Mouse (Mus musculus) mesoderm, embryonic 11.5 days (tissue): ENCODE results near the gene Ddi2.
A peak's percentile ranks its signal among the peaks of the same experiment; 100 is the strongest.
"Not testable (repeated sequence)": the region's sequence is repeated elsewhere in the genome, so short reads cannot be mapped to it uniquely, and the experiment has no call there.

Experiments
- DNase-seq: peaks from one replicate; pipeline ENCODE4 v3.0.0-alpha.2; 2012; ENCODE audit warnings: low read depth, low spot score

The Ddi2 gene

DNA sequence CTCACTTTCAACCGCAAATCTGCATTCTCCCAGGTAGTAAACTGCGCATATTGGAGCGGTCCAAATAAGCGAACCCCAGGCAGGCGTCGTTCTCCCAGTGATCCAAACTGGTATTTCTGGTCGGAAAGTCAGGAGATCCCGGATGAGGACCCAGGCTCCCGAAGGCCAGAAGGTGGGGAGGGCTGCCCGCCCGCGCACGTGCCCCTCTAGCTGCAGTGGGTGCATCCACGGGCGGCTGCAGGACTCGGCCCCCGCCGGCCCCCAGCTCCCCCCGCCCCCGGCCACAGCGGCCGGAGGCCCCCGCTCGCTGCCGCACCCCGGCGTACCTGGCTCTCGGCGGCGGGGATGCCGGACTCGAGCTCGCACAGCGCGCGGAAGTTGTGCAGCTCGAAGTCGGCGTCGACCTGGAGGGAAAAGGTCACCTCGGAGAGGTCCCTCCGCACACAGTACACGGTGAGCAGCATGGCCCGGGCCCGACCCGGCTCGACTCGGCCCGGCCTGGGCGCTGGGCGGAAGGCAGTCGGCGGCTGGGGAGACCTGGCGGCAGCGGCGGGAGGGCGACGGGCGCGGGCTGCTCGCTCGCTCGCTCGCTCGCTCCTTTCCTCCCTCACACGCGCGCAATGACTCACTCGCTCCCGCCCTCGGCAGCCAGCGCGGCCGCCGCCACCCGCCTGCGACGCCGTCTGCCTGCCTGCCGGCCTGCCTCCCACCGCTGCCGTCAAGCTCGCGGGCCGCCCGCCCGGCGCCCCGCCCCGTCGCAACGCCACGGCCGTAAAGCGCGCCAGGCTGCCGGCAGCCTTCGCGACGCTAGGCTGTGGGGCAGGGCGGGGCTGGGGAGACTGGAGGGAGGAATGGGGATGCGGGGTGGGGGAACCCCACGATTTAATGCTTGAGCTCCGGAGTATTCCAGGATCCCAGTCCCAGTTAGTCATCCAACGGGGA lies at the start of gene Ddi2:
Gene Ddi2 (minus strand): TSS at position 689 of the 942 bp plus-strand sequence.
- DNase-seq: peak; percentile 88

DNA sequence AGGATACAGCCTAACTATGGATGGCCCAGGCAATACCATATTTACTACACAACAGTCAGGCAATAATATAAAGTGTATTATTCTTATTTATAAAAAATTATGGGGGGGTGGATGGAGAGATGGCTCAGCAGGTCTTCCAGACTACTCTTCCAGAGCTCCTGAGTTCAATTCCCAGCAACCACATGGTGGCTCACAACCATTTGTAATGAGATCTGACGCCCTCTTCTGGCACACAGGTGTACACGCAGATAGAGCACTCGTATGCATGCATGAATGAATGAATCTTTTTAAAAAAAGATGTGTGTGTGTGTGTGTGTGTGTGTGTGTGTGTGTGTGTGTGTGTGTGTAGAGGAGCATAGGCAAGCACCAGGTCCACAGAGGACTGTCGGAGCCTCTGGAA lies 49.8 kb upstream of the Ddi2 start:
- not testable (repeated sequence) for DNase-seq

DNA sequence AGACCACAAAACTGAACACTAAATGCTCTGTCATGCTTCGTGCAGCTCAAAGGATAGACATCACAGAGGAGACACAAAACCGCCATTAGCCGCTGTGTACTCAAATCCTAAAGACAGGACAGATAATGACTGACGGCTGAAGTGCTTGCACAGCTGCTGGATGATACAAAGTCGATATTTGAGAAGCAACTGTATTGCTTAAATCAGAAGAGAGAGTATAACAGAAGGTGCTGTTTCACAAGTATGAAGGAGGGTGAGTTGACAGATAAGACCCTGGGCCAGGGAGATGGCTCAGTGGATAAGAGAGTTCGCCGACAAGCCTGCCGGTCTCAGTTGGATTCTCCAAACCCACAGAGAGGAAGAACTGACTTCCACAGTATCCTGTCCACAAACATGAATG lies 48.6 kb upstream of the Ddi2 start:
- DNase-seq: no peak

DNA sequence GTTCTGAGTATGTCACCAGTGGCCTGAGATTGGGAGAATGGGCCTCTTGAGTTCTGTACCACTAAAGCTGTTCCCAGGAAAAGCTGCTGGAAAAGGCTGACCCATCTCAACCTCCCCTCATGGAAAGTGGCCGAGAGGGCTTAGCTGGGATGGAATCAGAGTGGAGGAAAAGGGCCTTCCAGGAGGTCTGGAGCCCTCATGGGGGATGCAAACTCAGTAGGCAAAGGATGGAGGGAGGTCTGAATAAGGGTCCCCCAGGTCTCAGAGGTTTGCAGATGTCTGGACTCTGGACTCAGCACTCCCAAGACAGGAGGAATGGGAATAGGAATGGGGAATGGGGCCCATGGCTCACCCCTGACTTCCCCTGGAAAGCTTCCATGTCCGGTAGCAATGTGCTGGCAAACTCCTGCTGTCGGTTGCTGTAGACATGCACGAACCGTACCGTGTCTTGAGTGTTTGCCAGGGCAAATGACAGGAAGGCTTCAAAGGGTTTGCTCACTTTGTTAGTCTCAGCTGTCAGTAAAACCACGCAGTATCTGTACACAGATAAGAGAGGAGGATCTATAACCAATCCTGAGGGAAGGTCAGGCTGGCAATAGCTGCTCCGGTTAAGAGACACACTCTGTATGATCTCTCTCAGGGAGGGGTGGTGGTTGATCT lies 46.4 kb upstream of the Ddi2 start:
- DNase-seq: no peak

DNA sequence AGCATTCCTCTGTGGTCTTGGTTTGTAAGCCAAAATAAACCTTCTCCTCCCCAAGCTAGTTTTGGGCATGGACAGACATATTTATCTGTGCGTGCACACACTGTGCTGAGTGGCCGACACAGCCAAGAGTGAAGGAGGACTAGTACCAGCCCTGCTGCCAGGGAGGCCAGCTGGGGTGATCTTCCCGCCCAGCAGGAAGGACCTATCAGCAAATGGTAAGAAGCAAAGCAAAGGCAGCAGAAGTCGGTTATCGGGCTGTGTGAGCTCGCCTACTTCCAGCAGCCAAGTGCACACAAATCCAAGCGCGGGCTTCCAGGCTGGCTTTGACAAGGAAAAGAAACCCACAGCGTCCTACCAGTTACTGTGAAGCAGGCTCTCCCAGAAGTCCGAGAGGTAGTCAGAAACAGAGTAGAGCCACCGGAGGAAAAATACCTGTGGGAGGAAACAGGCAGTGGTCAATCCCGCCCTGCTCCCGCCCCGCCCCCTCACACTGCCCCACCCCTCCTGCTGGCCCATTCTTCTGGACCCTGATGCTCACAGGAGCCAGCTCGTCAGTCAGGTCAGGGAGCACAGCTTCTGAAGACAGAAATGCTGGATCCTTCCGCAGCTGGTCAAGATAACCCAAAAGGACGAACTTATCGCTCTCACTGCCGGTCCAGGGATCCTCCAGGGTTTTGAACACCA lies 44.3 kb upstream of the Ddi2 start:
- DNase-seq: no peak

DNA sequence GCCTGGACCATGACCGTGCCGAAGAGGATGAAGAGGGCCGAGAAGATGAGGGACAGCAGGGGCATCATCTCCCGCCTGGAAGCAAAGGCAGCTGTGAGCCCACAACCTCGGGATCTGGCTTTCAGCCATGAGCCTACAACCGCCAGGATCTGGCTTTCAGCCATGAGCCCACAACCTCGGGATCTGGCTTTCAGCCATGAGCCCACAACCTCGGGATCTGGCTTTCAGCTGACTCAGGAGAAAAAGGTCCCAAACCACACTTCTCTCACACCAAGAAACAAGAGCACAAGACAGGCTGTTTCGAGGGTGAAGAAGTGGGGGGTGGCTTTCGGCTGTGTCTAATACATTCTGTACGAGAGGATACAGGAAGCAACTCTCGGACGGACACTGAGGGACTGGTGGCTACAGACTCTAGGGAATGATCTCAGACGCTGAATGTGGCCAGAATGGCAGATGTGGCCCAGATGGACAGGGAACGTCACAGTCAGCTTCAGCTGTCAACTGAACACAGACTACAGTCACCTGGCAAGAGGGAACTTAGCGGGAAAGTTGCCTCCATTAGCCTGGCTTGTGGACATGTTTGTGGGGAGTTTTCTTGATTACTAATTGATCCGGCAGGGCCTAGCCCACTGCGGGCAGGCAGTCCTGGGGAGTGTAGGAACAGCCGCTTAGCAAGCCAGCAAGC lies 43.6 kb upstream of the Ddi2 start:
- no peak for DNase-seq

DNA sequence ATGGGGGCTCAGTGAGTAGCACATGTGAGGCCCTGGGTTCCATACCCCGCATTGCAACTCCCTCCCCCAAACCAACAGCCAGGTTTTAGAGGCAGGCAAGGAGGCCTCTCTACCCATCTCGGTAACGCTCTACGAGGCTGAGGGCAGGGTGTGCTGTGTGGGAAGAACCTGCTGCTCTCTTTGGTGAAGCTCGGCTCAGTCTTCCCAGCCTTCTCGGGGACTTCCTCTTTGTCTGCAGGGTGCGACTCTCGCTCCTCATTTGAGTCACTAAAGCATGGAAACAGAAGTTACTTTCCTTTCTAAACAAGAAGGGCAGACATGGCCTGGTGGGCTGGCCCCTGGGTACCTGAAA lies 43.1 kb upstream of the Ddi2 start:
- DNase-seq: no peak

DNA sequence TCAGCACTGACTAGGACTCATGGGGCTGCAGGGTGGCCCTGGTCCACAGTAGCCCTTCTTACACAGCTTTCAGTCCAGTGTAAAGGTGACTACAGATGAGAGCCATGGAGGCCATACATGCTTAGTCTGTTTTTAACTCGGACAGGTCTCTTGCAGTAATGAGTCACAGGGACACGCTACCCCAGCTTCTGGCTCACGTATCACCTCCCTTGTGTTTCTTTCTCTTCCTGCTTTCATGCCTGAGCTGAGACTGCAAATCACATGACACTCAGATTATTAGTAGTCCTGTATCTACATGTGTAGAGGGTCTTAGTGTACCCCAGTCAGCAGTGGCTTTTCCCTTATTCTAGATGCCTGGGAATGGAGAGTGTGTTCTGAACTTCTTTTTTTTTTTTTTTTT lies 41.8 kb upstream of the Ddi2 start:
- DNase-seq: no peak

DNA sequence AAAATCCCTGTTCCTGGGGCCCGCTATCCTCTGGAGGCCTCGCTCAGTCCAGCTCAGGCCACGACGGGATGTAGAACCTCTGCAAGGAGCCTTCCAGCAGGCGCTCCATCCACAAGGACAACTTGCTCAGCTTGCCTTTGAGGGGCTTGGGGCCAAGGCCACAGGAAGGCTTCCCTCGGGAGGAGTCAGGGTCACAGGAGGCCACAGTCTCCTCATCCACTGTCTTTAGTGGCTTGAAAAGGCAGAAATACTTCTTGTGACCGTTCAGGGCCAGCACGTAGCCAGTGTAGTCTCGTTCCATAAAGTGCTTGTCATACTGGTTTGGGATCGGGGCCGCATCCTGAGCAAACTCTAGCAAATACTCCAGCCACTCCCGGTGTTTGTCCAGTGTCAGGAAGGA lies 40.3 kb upstream of the Ddi2 start:
- no peak for DNase-seq

DNA sequence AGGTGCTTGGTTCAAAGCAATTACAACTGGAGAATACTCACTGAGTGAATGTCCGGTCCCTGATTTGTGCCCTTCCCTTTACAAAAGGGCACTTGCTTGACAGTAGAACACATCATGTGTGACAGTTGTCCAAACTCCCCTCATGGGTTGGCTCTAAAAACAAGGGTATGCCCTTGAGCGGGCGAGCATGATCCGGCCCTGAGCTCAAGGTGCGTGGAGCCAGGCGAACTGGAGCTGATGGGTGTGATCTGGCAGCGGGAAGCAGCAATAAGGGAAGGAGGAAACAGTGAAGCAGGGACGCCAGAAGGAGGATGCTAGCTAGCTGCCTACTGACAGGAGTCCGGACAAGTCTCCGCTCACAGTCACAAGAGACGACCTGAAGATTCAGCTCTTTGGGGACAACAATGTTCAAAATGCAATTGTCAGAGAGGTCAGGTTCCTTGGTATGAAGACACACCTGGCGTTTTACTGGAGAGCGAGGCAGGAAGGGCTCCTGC lies 38.9 kb upstream of the Ddi2 start:
- DNase-seq: no peak

DNA sequence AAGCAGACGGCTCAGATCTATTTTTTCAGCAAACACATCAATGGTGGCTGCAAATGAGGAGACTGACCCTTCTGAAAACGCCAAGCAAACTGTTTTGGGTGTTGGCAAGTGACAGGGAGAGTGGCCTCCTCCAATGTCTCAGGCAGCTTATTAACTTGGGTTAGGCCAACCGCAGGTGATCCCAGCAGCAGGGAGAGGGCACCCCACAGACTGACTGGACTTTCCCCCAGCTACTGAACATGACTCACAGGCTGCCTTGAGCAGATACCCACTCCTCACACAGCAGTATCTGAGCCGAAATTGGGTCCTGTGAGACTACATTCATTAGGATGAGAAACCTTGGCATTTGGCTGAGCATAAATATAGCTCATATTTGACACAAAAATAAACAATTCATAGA lies 37.7 kb upstream of the Ddi2 start:
- DNase-seq: no peak

DNA sequence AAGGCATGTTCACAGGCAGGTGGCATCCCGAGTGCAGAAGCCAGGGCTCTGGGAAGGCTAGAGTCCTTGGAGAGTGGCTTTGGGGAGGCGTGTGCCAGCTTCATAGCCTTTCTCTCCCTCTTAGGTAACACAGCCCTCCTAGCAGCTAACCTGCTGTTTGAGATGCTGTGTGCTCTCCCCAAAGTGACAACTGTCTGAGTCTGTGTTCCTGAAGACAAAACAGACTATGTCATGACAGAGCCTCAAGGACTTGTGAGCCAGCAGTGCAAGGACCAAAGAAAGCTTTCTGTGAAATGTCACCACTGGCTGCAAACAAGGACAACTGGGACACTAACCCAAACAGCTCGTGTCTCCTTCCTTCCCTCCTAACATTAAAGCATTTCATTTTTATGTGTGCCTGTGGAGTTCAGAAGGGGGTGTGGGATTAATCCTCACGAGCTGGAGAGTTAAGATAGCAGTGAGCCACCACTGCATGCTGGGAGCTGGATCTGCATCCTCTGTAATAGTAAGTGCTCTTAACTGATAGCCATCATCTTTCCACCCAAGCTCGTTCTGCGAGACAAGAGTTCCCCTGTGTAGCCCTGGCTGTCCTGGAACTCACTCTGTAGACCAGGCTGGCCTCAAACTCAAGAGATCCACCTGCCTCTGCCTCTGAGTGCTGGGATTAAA lies 35.8 kb upstream of the Ddi2 start:
- DNase-seq: no peak

DNA sequence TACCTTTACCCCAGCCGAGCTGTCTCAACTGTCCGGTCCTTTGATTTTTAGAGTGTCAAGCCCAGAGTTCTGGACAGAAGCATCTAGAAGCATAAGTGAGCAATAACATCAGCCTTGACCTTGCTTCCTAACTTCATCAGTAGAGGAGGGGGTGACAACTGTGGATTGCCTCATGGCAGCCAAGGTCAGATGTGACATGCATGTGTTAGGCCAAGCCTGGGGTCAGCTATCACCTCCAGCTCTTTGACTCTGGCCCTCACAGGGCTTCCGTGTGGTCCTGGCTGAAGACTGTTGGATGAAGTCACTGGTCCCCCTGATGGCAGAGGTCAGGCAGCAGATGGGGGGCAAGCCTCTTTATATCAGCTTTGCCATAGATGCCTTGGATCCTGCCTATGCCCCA lies 33.9 kb upstream of the Ddi2 start:
- no peak for DNase-seq

DNA sequence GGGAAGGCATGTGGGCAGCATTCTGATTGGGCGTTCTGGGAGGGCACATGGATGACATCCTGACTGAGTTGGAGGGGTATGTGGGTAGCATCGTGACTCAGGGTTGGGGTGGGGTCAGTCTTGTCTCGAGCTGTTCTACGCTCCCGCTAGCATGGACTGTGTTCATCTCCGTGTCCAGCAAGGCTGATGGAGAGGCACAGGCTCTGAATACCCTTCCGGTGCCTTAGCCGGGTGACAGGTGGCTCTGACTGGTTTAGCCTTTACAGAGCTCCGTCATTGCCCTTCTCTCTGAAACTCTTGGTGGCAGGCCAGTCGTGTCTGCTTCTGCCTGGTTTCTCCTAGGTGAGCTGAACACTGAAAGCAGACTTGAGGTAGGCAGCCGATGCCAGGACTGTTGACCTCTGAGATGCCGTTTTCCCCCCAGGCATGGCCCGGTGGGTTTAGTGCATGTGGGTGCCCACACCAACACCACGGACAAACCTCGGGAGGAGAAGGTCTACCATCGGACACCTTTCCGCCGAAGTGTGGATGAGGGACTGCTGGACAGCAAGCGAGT lies 32.2 kb upstream of the Ddi2 start:
- no peak for DNase-seq

DNA sequence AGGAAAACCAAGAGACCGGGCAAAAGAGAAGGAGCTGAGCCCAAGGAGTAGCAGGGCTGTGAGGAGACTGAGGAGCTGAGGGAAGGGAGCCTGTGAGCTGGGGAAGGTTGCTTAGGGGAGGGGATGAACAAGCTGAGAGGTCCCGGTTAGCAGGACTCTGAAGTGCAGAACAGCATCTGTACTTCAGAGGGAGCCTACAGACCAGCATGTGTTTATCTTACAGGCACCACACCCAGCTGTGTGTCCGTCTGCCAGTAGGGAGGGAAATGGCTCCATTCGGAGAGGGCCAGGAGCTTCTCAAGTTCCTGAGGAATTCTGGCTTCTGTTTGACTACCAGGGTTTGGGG lies 28.8 kb upstream of the Ddi2 start:
- DNase-seq: peak; percentile 12

DNA sequence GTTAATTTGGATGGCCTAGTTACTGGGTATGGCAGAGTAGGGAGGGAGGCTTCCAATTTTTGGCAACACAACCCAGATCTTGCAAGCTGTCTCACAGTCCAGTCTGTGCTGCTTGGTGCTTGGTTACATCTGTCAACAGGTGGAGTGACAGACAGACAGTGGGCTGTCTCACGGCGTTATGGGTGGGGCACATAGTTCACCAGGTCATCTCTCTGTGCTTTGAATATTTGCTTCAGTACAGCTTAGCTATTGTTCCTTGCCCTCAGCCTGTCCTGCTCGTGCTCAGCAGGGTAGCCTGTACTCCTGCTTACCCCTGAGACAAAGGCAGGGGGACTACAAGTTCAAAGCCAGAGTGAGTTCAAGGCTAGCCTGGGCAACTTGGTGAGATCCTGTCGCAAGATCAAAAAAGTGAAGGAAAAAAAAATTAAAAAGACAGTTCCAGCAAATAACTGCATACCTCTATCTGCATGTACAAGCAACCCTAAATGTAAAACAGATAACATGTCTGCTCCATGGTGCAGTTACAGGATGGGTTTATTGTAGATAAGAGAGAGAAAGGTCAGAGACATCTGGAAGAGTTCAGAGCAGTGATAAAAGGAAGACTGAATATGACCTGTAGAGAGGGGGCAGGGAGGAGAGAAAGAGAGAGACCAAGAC lies 28.3 kb upstream of the Ddi2 start:
- no peak for DNase-seq

DNA sequence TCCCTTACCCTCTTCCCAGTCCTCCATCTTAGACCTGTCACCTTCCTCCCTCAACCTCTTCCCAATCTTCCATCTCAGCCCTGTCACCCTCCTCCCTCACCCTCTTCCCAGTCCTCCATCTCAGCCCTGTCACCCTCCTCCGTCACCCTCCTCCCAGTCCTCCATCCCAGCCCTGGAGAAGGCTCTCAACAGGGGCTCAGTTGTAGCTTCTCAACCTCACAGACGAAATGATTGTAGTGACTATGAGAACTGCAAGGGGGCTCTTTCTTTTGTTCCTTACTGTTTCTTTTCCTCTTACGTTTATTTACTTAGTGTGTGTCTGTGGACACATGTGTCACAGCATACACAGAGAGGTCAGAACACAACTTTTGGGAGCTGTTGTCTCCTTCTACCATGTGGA lies 27.6 kb upstream of the Ddi2 start:
- no peak for DNase-seq

DNA sequence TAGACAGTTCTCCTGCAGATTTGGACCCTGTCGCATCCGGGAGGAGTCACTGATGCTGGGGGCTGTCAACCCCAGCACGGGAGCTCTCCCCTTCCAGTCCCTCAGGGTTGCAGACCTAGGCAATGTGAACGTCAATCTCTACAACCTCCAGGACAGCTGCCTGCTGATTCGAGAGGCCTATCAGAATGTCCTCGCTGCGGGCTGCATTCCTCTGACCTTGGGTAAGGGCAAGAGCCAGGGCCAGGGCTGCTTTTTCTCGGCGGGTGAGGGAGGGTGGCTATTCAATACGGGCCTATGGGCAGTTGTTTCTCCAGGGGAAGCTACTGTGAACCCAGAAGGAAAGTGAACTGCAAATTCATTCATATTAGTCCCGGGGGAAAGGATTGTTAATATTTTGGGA lies 26.3 kb upstream of the Ddi2 start:
- DNase-seq: peak; percentile 16

DNA sequence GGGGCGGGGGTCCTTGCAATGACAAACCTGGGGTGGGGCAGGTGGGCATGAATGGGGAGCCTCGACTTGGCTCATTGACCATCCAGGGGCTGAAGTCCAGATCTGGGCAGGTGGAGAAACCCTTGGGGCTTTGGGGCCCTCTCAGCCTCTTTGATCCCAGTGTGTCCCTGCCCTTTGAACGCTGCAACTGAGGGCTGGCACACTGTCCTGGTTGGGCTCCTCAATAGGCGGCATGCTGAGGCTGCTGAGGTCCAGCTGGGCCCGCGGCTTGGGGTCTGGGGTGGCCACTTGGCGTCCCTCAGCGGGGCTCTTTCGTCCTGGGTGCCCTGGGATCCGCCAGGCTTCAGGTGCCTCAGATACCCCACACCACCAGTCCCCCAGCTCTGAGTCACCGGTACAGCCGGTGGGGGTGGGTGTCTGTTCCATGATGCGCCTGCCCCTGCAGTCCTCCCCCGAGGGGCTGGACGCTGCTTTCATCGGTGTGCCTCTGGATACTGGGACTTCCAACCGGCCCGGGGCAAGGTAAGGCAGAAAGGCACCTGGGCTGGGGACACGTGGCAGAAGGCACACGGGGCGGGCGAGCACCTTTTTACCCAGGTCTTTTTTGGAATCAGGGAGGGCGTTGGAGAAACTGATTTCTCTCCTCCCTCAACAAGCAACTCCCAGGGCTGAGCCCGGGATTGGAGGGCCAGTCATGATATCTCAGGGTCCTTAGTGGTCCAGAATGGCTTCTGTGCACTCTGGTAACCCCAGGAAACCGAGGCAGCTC lies 23.5 kb upstream of the Ddi2 start, which contains the start of gene Agmat:
Gene Agmat (plus strand): TSS at position 95 of the 769 bp plus-strand sequence.
- DNase-seq: no peak

DNA sequence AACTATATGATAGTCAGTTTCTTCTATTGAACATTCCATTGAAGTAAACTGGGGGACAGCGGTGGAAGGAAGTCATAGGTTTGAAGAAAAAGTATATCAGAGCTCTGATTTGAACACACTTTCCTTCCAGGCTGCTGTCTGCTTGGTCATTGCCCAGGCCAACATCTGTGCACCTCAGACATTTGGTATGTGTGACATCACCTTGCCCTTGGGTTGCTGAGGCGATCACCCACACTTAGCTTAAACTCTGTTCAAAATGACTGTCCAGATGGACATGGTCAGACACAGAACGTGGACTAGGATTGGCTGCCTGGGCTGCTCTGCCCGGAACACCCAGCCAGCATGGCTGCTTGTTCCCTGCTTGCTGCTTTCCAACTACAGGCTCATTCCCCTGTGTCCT lies 19.2 kb upstream of the Ddi2 start:
- DNase-seq: no peak
